ENCODE assay signal across 11 mouse cellular contexts in the genomic region with DNA sequence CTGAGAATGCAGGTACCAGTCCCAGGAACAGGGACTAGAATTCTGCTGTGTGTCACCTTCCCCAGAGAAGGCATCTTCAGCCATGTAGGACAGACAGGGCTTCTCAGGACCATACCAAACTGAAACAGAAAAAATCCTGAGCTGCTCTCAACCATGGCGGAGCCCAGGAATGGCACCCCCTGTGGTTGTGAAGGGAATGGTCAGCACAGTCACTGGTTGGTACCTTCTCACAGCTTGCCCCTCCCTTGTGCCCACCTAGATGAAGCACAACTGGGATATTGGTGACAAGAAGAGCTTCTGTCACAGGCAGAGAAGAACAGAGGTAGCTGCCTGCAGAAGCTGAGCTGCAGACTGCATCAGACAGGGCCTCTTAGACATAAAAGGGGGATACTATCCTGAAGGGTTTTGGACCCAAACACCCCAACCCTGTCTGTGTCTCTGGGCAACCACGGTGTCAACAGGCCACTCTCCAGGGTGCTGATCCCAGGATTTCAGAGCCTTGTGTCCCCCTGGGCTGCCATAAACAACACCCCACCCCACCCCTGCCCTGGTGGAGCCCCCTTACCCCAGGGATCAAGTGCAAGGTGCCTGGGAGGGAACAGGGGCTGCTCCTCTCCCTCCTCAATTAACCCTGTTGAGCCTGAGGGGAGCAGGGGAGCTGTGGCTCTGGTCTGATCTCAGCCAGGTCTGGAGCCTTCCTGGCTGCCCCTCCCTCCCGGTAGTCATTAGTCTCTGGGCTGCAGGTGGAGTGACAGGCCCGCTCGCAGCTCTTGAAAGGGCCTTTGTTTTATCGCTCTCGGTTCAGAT.
A peak's percentile ranks its signal among the peaks of the same experiment; 100 is the strongest.
DNase-seq lines count a peak whose midpoint lies in the region; ATAC-seq and TF ChIP-seq lines count a peak whose summit lies in the region.
"Had no signal": no experiment of that assay in that cellular context is flagged by ENCODE, and none has a peak within 500 bp of the region (broad histone marks: within the 10 kb centered on the region; RNA-seq: fewer than 3 reads in every experiment).

No protein-coding gene starts in this region.

- H3K9me3 ChIP-seq in embryonic facial prominence, embryonic 12.5 days = no peaks in the 10 kb centered on the region
- H3K9me3 ChIP-seq in intestine, embryonic 16.5 days (ENCODE audit: control insufficient read depth, low read length) = no peaks in the 10 kb centered on the region
- no peaks in the 10 kb centered on the region for H3K9me3 ChIP-seq in neural tube, embryonic 14.5 days (ENCODE audit: control insufficient read depth, low read length)

- TF ChIP-seq CTCF in left cerebral cortex, adult 2 months (IDR thresholded peaks at IDR 0.05) = peak; percentile 53

- no peak overlapping the region for H3K4me3 ChIP-seq in left cerebral cortex, adult 2 months
- H3K4me3 ChIP-seq in embryonic facial prominence, embryonic 12.5 days = no peak overlapping the region
- no peak overlapping the region for H3K4me3 ChIP-seq in intestine, embryonic 16.5 days (ENCODE audit: low read length)
- no peak overlapping the region for H3K4me3 ChIP-seq in neural tube, embryonic 14.5 days (ENCODE audit: low read depth, low read length)

- H3K4me1 ChIP-seq in embryonic facial prominence, embryonic 12.5 days = peaks cover 5% of the 10 kb centered on the region; the same call in 1 of the 2 replicates
- H3K4me1 ChIP-seq in intestine, embryonic 16.5 days (ENCODE audit: control insufficient read depth, insufficient read depth, low read length) = 0 out of 2 replicates have a peak, but pooled peaks cover 2% of the 10 kb centered on the region
- H3K4me1 ChIP-seq in neural tube, embryonic 14.5 days (ENCODE audit: control insufficient read depth, insufficient read depth, low read length) = peaks cover 27% of the 10 kb centered on the region; the same call in 1 of the 2 replicates

- no peak overlapping the region for H3K4me2 ChIP-seq in embryonic facial prominence, embryonic 12.5 days (replicated peaks)
- no peak overlapping the region for H3K4me2 ChIP-seq in intestine, embryonic 16.5 days (ENCODE audit: low read depth, low read length)
- H3K4me2 ChIP-seq in neural tube, embryonic 14.5 days (ENCODE audit: low read depth, low read length) = no peak overlapping the region

- 10% methylated on average over 7 of the region's 7 CpGs for WGBS in embryonic facial prominence, embryonic 12.5 days
- 18% methylated on average over 7 of the region's 7 CpGs for WGBS in intestine, embryonic 16.5 days
- WGBS in neural tube, embryonic 14.5 days = 11% methylated on average over 7 of the region's 7 CpGs

- no peaks in the 10 kb centered on the region for H3K36me3 ChIP-seq in embryonic facial prominence, embryonic 12.5 days
- no peaks in the 10 kb centered on the region for H3K36me3 ChIP-seq in intestine, embryonic 16.5 days (ENCODE audit: control insufficient read depth, insufficient read depth, low read length)
- H3K36me3 ChIP-seq in neural tube, embryonic 14.5 days (ENCODE audit: control insufficient read depth, insufficient read depth, low read length) = no peaks in the 10 kb centered on the region

- peak; percentile 37; the same call in 1 of the 2 replicates for ATAC-seq in embryonic facial prominence, embryonic 12.5 days (ENCODE audit: insufficient number of reproducible peaks, insufficient read depth, low FRiP score, low TSS enrichment)
- 0 out of 2 replicates have a peak, but pooled peaks have one; percentile 38 for ATAC-seq in intestine, embryonic 16.5 days
- ATAC-seq in neural tube, embryonic 14.5 days (ENCODE audit: low read depth) = peak; percentile 82
- ATAC-seq in monocyte, adult 5-6 weeks (replicated peaks; ENCODE audit: insufficient number of reproducible peaks, low FRiP score, low TSS enrichment, poor library complexity, severe bottlenecking) = no peak
- ATAC-seq: inflammation-experienced regulatory T-cells, adult 6 months had no signal

- no peak overlapping the region for H3K9ac ChIP-seq in embryonic facial prominence, embryonic 12.5 days
- no peak overlapping the region for H3K9ac ChIP-seq in intestine, embryonic 16.5 days (ENCODE audit: low read depth, low read length)
- no peak overlapping the region for H3K9ac ChIP-seq in neural tube, embryonic 14.5 days (replicated peaks; ENCODE audit: low read depth, low read length)

- DNase-seq in left cerebral cortex, adult 2 months (ENCODE audit: extremely low spot score in 1 of 2, low spot score in 2 of 2) = no peak
- no peak for DNase-seq in left cerebral cortex, adult 9 months (ENCODE audit: low spot score in 2 of 2)
- DNase-seq in cerebellum, adult 11-12 months = no peak
- no peak for DNase-seq in frontal cortex, postnatal 14 days (ENCODE audit: low spot score in 2 of 2)
- DNase-seq: lung, adult 2 months; right cerebral cortex, adult 18-20 months had no signal

- H3K27ac ChIP-seq in left cerebral cortex, adult 2 months = no peak overlapping the region
- no peak overlapping the region for H3K27ac ChIP-seq in embryonic facial prominence, embryonic 12.5 days
- no peak overlapping the region for H3K27ac ChIP-seq in intestine, embryonic 16.5 days (ENCODE audit: low read length)
- H3K27ac ChIP-seq in neural tube, embryonic 14.5 days (ENCODE audit: low read depth, low read length) = peak overlapping the region; percentile 70

- intact Hi-C loops in left cerebral cortex, adult 2 months (cut with DNase I) = loop anchor here (5.0 kb wide), 1 partner anchor 120 kb away; no protein-coding TSS in a partner anchor

- no peaks in the 10 kb centered on the region for H3K27me3 ChIP-seq in embryonic facial prominence, embryonic 12.5 days
- H3K27me3 ChIP-seq in intestine, embryonic 16.5 days (replicated peaks; ENCODE audit: control insufficient read depth, insufficient read depth, low read length) = no peaks in the 10 kb centered on the region
- no peaks in the 10 kb centered on the region for H3K27me3 ChIP-seq in neural tube, embryonic 14.5 days (ENCODE audit: control insufficient read depth, insufficient read depth, low read length)
